Mouse (Mus musculus) midbrain, postnatal 0 days (tissue): ENCODE measurements around the gene Ddx4. TPM values are rescaled to one million over a fixed set of nuclear protein-coding genes. Genes with fewer than 3 reads are reported as not detected.
"Not testable (repeated sequence)": the region's sequence is repeated elsewhere in the genome, so short reads cannot be mapped to it uniquely, and the experiment has no call there.

ENCODE experiments used
- ATAC-seq: fragments of 200-750 bp; cut with Nextera tagmentation; 2 replicates; pipeline ENCODE4 v1.8.0; 2017; ENCODE audit warnings: moderate number of reproducible peaks, mild to moderate bottlenecking, moderate TSS enrichment, moderate library complexity; ENCODE audit not compliant: low FRiP score
- DNase-seq: peaks from one replicate; pipeline ENCODE4 v3.0.0-alpha.2; 2015; ENCODE audit warnings: low spot score
- H3K27ac ChIP-seq: fragments of 300-500 bp; sonication (generic); 2 replicates; pipeline ENCODE4 v1.5.1; 2014; ENCODE audit warnings: low read depth, mild to moderate bottlenecking, low read length, mixed read lengths
- H3K27me3 ChIP-seq: fragments of 300-500 bp; sonication (generic); 2 replicates; pipeline ENCODE4 v1.6.1; 2014; ENCODE audit warnings: low read length, control low read depth, mixed read lengths; ENCODE audit not compliant: insufficient read depth
- H3K36me3 ChIP-seq: fragments of 300-500 bp; sonication (generic); 2 replicates; pipeline ENCODE4 v1.6.1; 2014; ENCODE audit warnings: low read length, control low read depth, mixed read lengths; ENCODE audit not compliant: insufficient read depth
- H3K4me1 ChIP-seq: fragments of 300-500 bp; sonication (generic); 2 replicates; pipeline ENCODE4 v1.6.1; 2014; ENCODE audit warnings: mild to moderate bottlenecking, control low read depth, antibody characterized with exemption, low read length, mixed read lengths; ENCODE audit not compliant: insufficient read depth
- H3K4me2 ChIP-seq: fragments of 300-500 bp; sonication (generic); 2 replicates; pipeline ENCODE4 v1.6.1; 2014; ENCODE audit warnings: low read depth, mild to moderate bottlenecking, low read length, mixed read lengths; ENCODE audit not compliant: poor library complexity, severe bottlenecking
- H3K4me3 ChIP-seq: fragments of 300-500 bp; sonication (generic); 2 replicates; pipeline ENCODE4 v1.5.1; 2014; ENCODE audit warnings: low read depth, mild to moderate bottlenecking, low read length, moderate library complexity
- H3K9ac ChIP-seq: fragments of 300-500 bp; sonication (generic); replicated peaks from 2 replicates; pipeline ENCODE4 v1.6.1; 2014; ENCODE audit warnings: mild to moderate bottlenecking, low read length, moderate library complexity, mixed read lengths; ENCODE audit not compliant: poor library complexity, severe bottlenecking
- H3K9me3 ChIP-seq: fragments of 300-500 bp; sonication (generic); 2 replicates; pipeline ENCODE4 v1.6.1; 2016; ENCODE audit warnings: low read length, control low read depth
- CTCF ChIP-seq: IDR thresholded peaks from 2 replicates; pipeline ENCODE4 v1.5.1; 2016; ENCODE audit warnings: antibody characterized with exemption, mild to moderate bottlenecking
- WGBS: fragments of 180-500 bp; shearing (Covaris S2); extraction: QIAGEN DNeasy Blood & Tissue Kit; methylation state at CpG from one replicate; pipeline ENCODE4 v1.1.7; 2014; 5-methylcytosine and 5-hydroxymethylcytosine counted together
- polyA plus RNA-seq: library from polyadenylated mRNA; unstranded; fragments of >200 nt; fragmentation: Nextera tagmentation; extraction: Ambion mirVana; gene quantifications from 2 replicates; pipeline ENCODE4 v1.2.1, GENCODE M21; 2015
- total RNA-seq: library from RNA; depleted of rRNA; stranded (reverse); fragments of >200 nt; gene quantifications from 2 replicates; pipeline ENCODE4 v1.2.3, GENCODE M21; 2014

Gene Ddx4
- total and polyA plus RNA-seq, 2 experiments from 2014 or later = 0.11 to 0.23 TPM

DNA sequence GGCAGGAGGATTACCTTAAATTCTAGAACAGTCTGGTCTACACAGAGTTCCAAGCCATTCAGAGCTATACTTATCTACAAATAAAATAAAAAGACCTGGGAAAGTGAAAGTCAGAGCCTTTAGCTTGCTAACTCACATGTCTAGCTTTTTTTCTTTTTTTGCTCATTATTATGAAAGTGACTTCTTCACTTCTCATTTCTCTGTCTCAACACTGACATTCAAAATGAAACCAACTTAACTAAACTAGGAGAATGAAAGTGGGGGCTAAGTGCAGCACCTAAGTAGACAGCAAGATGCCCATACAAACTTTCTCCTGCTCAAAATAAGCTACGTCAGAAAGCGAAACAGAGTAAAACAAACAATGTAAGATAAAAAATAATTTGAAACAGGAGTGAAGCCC is 49.7 kb downstream of the Ddx4 start:
- Histone ChIP-seq H3K27me3 (no peaks in the 10 kb centered on the region), H3K9me3 (no peaks in the 10 kb centered on the region), H3K4me1 (no peaks in the 10 kb centered on the region), H3K4me3 (no peak overlapping the region), H3K36me3 (no peaks in the 10 kb centered on the region), H3K4me2 (no peak overlapping the region), H3K9ac (no peak overlapping the region), H3K27ac (no peak overlapping the region)
- TF ChIP-seq CTCF = no peak
- 93% methylated on average over 2 of the region's 2 CpGs for WGBS
- ATAC-seq (no peak), DNase-seq (no peak)

DNA sequence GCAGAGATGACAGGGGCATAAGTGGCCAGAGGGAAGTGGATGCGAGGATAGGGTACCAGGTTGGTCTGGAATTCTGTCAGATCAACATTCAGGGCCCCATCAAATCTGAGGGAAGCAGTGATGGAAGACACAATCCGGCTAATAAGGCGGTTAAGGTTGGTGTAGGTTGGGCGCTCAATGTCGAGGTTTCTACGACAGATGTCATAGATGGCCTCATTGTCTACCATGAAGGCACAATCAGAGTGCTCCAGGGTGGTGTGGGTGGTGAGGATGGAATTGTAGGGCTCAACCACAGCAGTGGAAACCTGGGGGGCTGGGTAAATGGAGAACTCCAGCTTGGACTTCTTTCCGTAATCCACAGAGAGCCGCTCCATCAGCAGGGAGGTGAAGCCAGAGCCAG is 58.0 kb downstream of the Ddx4 start, which contains the start of gene Il31ra:
Il31ra (minus strand) TSS at position 101 of the 400 bp plus-strand sequence.
- ATAC-seq, H3K9me3 ChIP-seq, H3K4me2 ChIP-seq, H3K9ac ChIP-seq, H3K36me3 ChIP-seq, H3K27me3 ChIP-seq, H3K4me1 ChIP-seq, H3K27ac ChIP-seq, DNase-seq, H3K4me3 ChIP-seq: not testable (repeated sequence)
- WGBS = 94% methylated on average over 5 of the region's 8 CpGs

GRCm38 (mm10) chr13:112590254-112590653 is 62.0 kb downstream of the Ddx4 start:
- Histone ChIP-seq H3K4me3 (no peak overlapping the region), H3K4me1 (no peaks in the 10 kb centered on the region)
- no peak for DNase-seq

GRCm38 (mm10) chr13:112589625-112590024 is 62.6 kb downstream of the Ddx4 start:
- Histone ChIP-seq H3K9ac (no peak overlapping the region), H3K4me2 (no peak overlapping the region), H3K9me3 (no peaks in the 10 kb centered on the region), H3K4me1 (no peaks in the 10 kb centered on the region), H3K36me3 (no peaks in the 10 kb centered on the region), H3K4me3 (no peak overlapping the region), H3K27me3 (no peaks in the 10 kb centered on the region), H3K27ac (no peak overlapping the region)
- ATAC-seq = no peak
- no peak for TF ChIP-seq CTCF
- DNase-seq = no peak

More at GRCm38 (mm10) chr13:112590254-112590653, 62.0 kb downstream of the Ddx4 start:
- Histone ChIP-seq H3K9me3 (no peaks in the 10 kb centered on the region), H3K9ac (no peak overlapping the region), H3K4me2 (no peak overlapping the region), H3K27ac (no peak overlapping the region), H3K27me3 (no peaks in the 10 kb centered on the region), H3K36me3 (no peaks in the 10 kb centered on the region)
- no peak for ATAC-seq
- 66% methylated on average over 2 of the region's 2 CpGs for WGBS
- TF ChIP-seq CTCF = no peak

DNA sequence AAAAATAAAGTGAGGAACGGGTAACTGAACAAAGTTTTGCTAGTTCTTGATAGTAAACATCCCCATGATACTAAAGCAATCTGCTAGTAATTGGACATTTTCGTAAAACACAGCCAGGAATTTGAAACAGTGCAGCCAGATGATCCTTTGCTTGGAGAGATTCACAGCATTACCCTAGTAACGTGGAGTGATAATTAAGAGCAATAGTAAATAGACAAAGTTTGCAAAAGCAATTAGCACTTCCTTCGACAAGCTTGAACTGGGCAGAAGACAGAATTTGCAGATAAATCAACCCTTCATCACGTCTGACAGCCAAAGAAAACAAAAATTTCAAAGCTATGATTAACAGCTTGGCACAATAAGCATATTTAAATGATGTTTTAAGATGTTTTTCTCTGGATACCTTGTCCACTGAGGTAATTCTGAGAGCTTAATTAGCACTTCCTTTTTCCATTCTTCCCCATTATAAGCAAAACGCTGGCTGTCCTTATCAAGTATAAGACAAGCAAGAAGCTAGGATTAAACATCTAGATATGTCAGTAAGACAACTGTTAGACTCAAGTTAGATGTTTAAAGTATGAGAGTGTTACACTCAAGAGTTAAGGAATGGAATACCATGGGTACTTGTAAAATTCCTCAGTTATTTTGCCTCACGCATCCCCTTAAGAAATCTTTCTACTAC is 67.6 kb downstream of the Ddx4 start:
- WGBS = 76% methylated on average over 7 of the region's 7 CpGs
- Histone ChIP-seq H3K4me3 (no peak overlapping the region), H3K9me3 (no peaks in the 10 kb centered on the region), H3K9ac (no peak overlapping the region), H3K27me3 (no peaks in the 10 kb centered on the region), H3K27ac (no peak overlapping the region), H3K4me1 (no peaks in the 10 kb centered on the region), H3K4me2 (no peak overlapping the region), H3K36me3 (no peaks in the 10 kb centered on the region)
- DNase-seq = no peak
- no peak for TF ChIP-seq CTCF
- ATAC-seq = no peak

- DNase-seq = peak; percentile 21
- 91% methylated on average over 8 of the region's 8 CpGs for WGBS
- no peak overlapping the region for H3K27ac ChIP-seq
Measured at GRCm38 (mm10) chr13:112582291-112582690, 70.0 kb downstream of the Ddx4 start.

More at GRCm38 (mm10) chr13:112582291-112582690, 70.0 kb downstream of the Ddx4 start:
- no peaks in the 10 kb centered on the region for H3K9me3 ChIP-seq
- no peaks in the 10 kb centered on the region for H3K27me3 ChIP-seq
- H3K9ac ChIP-seq = no peak overlapping the region
- TF ChIP-seq CTCF = no peak
- no peaks in the 10 kb centered on the region for H3K4me1 ChIP-seq
- H3K36me3 ChIP-seq = no peaks in the 10 kb centered on the region
- no peak overlapping the region for H3K4me2 ChIP-seq
- no peak for ATAC-seq
- no peak overlapping the region for H3K4me3 ChIP-seq
